Mouse (Mus musculus) erythroblast, embryonic 14.5 days (primary cell): ENCODE data around the gene Abcg4.

Source experiments
- GATA1 ChIP-seq: IDR thresholded peaks from 2 replicates; pipeline ENCODE4 v1.6.1; 2012; ENCODE audit warnings: low read length, inconsistent platforms, mixed read lengths
- TAL1 ChIP-seq: IDR thresholded peaks from 3 replicates; pipeline ENCODE4 v1.6.1; 2012; ENCODE audit warnings: low read length, inconsistent platforms, mixed read lengths

- TF ChIP-seq GATA1 (no peak), TAL1 (no peak)
Measured at GRCm38 (mm10) chr9:44233802-44234478, 54.5 kb downstream of the Abcg4 start, which contains the start of gene Cbl.
